Mouse (Mus musculus) neutrophil, adult 5-6 weeks (primary cell): ENCODE measurements around the gene Mettl1. TPM values are rescaled to one million over a fixed set of nuclear protein-coding genes. Genes with fewer than 3 reads are reported as not detected.
"Not testable (repeated sequence)": the region's sequence is repeated elsewhere in the genome, so short reads cannot be mapped to it uniquely, and the experiment has no call there.

ENCODE experiments used
- ATAC-seq: fragments of 151-379, 151-347 bp; 2 replicates; pipeline ENCODE4 v1.8.0; 2017; ENCODE audit warnings: mild to moderate bottlenecking, moderate TSS enrichment; ENCODE audit not compliant: insufficient number of reproducible peaks, poor library complexity, low FRiP score, severe bottlenecking; ENCODE audit errors: extremely low read depth
- total RNA-seq: library from RNA; stranded (forward); fragments of 200-1000 nt; gene quantifications from 2 replicates; pipeline ENCODE4 v1.2.3, GENCODE M21; 2017

The Mettl1 gene
- total RNA-seq, 1 experiment from 2014 or later = 8.3 TPM

DNA sequence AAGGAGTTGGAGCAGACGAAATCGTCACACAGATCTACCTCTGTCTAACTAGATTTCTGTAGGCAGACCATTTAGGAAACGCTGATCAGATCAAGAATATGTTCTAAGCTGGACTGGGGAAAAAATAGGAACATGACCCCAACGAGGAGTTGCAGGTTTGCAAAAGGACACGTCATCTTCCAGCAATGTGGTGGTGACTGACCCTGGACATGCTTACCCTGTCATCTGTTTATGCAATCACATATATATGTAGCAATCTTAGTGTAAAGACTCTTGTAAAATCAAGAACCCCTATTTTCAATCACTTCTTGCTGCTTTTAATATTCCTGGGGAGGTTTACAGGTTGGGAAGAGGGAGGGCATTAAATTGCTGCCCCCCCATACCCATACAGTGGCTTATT is 21.3 kb downstream of the Mettl1 start:
- ATAC-seq = no peak

DNA sequence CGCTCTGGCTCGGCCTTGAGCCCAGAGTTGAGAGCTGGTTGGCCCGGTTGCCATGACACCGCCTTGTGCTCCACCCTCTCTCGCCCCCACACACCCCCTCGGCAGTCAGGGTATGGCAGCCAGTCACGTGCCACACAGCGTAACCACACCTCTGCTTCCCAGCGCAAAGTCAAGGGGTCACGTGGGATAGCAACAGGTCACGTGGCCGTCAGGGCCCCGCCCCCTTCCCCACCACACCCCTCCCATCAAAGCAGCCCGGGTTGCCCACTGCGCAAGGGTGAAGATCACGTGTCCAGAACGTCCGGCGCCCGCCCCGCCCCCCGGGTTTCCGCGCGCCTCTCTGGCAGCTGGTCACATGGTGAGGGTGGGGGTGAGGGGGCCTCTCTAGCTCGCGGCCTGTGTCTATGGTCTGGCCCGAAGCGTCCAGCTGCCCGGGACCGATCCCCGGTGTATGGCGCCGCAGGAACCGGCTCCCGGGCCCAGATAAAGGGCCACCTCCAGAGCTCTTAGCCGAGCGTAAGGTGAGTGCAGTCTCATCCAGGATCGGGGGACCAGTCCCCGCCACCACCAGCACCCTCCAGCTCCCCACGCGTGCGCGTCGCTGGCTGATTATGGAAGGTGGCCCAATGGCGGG is 22.1 kb downstream of the Mettl1 start, which contains the start of gene Cdk4:
TSS of gene Cdk4 (plus strand) at position 296 of the 634 bp plus-strand sequence.
- peak; percentile 79 for ATAC-seq

DNA sequence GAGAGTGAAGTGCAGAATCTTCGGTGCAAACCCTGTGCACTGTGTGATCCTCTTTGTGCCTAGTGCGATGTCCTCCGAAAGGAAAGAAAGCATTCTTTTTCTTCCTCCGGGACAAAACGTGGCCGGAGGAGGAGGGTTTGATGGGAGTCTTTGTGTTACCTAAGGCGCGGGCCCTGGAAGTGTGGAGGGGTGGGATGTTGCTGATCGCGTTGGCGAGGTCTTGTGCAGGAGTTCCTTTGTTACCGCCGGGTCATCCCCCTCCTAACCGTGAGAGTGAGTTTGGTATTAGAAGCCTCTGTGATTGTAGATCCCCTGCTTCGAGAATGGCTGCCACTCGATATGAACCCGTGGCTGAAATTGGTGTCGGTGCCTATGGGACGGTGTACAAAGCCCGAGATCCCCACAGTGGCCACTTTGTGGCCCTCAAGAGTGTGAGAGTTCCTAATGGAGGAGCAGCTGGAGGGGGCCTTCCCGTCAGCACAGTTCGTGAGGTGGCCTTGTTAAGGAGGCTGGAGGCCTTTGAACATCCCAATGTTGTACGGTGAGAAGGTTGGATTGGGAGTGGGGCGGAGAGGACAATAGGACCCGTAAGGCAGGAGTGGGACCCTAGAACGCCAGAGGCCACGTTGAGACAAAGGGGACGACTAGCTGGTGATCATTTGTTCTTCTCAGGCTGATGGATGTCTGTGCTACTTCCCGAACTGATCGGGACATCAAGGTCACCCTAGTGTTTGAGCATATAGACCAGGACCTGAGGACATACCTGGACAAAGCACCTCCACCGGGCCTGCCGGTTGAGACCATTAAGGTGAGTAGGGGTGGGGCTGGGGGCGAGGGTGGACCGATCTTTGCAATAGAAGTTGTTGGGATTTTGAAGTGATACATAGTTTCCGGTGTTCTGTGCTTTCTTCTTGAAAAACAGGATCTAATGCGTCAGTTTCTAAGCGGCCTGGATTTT is 23.0 kb downstream of the Mettl1 start:
- no peak for ATAC-seq

DNA sequence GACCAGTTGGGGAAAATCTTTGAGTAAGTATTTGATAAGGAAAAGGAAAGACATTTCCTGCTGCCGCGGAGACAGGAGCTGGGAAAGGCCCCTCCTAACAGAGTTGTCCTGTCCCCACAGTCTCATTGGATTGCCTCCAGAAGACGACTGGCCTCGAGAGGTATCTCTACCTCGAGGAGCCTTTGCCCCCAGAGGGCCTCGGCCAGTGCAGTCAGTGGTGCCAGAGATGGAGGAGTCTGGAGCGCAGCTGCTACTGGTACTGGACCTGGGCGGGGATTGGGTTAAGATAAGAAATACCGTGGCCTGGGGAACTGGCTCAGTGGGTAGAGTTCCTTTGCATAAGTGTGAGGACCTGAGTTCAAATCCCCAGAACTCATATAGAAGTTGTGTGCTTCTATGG is 24.8 kb downstream of the Mettl1 start:
- no peak for ATAC-seq

DNA sequence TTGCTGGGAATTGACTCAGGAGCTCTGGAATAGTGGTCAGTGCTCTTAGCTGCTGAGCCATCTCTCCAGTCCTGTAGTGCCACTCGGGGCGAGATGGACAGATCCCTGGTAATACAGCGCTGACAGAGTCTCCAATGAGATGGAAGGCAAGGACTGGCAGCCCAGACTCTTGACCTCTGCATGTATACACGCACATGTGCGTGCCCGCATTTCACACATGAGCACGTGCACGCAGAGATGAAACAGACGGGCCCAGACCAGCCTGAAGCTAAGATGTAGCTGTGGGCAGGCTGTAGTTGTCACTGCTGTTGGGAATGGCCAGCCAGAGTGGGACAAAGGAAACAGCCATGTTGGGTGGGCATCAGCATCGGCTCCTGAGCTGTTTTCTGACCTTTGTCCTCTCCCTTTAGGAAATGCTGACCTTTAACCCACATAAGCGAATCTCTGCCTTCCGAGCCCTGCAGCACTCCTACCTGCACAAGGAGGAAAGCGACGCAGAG is 25.4 kb downstream of the Mettl1 start:
- ATAC-seq = no peak

DNA sequence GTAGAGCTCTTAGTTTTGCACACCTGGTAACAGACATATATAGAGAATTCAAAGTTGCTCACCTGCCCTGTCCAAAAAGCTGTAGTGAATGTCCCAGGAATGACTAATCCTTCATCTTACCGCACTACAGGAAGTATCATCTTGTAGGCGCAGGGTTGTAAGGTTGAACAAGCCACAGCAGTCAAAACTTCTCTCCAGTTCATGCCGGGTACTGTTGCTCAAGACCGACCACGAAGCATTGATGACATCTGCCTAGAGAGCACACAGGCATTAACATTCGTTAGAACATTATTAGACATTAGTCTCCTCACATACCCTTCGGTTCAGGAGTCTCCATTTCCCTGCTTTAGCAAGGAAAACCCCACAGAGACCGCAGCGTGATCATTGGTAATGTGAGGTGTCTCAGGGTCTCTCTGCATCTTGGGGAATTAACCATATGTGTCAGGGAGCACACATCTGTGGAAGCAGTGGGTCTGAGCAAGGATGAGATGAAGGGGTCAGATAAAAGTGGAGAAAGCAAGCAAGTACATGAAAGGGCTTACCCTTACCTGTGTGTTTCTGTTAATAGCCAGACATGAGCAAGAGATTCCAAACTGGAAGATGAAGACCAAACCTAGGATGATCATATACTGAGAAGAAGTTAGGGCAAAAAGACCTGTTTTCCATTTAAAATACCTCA is 27.3 kb downstream of the Mettl1 start:
- ATAC-seq = no peak

DNA sequence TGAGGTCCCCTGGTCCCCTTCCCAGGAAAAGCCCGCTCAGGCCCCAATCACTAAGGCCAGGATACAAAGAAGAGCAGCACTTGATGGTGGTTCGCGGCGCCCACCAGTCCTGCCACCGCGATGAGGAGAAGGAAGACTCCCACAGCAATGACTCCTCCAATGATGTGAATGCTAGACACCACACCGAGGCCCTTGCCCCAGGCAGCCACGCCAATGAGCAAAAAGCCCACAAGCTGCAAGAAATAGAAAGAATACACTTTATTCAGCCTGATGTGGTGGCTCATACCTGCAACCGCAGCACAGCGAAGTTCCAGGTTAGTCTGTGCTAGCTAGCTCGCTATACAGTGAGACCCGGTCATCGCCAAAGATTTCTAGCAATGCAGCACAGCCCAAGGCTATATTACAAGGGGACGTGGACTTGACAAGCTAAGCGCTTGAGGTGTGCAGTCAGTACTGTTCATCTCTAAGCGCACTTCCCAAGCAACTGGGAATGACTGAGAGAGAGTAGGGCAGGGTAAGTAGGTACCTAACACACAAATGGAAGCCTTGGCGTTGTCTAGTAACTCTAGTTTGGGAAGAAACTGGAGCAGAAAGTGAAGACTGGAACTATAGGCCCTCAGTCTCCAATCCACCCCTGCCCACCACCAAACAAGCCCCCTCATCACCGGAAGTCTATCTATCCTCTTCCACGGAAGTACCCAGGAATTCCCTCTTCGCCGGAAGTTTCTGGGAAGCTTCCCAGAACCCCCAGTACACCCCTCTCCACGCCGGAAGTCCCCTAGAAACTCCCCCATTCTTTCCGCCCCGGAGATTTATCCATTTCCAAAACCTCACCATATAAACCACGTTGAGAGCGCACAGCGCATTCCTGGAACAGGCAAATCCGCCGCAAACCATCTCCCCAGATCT is 28.3 kb downstream of the Mettl1 start:
- 0 out of 2 replicates have a peak, but pooled peaks have one; percentile 8 for ATAC-seq

DNA sequence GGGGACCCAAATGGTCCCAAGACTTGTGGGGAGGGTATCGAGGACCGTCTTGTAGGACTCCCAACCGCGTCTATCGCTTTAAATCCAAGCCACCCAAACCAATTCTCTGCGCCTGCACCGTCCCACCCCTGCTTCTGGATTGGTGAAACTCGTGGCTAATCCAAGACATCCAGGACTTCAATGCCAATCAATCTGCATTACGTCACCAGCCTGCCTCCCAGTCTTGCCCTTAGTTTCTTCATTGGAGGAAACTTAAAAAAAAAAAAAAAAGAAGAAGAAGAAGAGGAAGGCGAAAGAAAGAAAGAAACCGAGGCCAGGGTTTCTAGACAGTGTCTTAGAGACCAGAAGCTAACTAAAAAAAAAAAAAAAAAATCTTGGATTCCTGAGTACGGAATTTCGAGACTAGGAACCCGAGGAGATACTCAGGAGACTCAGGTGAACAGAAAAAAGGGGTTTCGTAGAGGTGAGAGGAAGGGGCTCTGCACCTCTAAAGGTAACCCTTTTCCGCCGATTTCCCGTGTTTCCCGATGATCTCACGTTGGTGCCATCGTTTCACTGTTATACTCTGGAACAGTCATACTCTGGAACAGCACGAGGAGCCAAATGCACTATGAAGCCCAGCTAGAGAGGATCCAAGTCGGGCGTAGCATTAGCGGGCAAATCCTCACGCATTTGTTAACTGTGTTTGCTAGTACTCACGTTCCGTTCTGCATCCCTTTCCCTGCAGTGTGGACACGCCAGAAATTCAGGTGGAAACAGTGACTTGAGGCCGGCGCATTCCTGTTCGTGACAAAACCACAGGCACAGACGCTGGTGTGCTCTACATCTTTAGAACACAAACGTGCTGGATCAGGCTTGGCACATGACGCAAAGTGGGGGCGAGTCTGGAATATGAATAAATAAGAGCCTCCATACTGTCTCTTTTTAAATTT is 29.2 kb downstream of the Mettl1 start, which contains the start of gene Tspan31:
TSS of gene Tspan31 (minus strand) at position 75 of the 932 bp plus-strand sequence.
- peak; percentile 65 for ATAC-seq

DNA sequence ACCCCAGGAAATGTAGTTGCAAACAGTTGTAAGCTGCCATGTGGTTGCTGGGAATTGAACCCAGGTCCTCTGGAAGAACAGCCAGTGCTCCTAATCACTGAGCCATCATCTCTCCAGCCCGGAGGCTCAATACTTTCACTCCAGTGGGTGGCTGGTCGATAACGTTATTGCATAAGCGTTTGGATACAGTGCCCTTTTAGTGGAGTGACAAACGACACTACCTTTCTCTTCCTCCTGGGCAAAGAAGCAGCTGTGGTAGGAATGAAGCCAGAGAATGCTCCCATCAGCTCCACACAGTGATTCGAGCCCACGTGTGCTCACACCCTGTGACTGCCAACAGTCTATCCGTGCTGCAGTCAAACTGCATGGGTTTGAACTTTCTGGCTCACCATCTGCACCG is 30.0 kb downstream of the Mettl1 start:
- ATAC-seq = no peak

DNA sequence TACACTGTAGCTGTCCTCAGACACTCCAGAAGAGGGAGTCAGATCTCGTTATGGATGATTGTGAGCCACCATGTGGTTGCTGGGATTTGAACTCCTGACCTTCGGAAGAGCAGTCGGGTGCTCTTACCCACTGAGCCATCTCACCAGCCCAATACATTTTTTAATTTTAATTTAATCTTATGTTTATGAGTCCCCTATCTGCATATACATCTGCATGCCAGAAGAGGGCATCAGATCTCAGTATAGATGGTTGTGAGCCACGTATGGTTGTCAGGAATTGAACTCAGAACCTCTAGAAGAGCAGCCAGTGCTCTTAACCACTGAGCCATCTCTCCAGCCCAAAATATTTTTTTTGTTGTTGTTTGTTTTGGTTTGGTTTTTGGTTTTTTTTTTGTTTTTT is 31.1 kb downstream of the Mettl1 start:
- ATAC-seq = not testable (repeated sequence)

DNA sequence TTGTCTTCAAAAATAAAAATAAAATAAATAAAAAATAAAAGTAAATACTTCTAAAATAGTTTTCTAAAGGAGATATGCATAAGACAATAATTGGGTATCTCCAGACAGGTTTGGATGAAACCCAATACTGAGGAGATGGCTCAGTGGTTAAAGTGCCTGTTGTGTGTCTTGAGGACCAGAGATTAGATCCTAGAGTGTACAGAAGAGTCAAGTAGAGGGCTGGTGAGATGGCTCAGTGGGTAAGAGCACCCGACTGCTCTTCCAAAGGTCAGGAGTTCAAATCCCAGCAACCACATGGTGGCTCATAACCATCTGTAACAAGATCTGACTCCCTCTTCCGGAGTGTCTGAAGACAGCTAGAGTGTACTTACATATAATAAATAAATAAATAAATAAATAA is 31.8 kb downstream of the Mettl1 start:
- ATAC-seq = not testable (repeated sequence)

DNA sequence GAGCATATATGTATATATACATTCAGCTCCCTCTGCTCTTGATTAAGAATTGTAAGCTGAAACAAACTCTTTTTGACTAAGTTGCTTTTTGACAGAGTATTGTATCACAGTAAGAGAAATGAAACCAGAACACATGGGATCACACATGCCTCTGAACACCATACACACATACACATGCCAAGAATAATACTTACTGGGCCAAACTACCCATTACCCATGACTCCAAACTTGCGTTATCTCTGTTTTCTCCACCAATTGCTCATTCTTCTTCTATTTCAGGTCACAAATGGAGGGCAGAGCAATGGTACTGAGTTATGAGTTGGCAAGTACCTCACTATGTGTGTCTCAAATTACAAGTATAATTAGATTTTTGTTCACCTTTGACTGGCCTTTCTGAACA is 32.8 kb downstream of the Mettl1 start:
- no peak for ATAC-seq

DNA sequence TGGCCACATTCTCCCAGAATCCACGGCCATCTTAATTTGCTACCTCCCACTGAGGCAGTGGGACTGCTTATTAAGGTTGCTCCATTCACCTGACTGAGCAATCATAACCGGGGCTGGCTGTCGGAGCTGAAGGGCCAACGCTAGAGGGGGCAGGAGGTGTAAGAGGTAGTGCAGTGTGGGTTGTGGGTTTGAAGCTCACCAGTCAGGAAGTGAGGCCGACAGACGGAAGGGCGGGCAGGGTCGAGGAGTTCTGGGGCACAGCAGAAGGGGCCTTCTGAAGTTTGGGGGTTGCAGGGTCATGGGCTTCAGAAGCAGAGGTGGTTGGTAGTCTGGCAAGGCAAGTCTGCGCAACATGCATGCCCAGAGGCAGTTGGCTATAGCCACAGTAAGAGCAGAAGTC is 33.9 kb downstream of the Mettl1 start, which contains the start of gene Agap2:
TSS of gene Agap2 (plus strand) at position 205 of the 400 bp plus-strand sequence.
- peak; percentile 82 for ATAC-seq

DNA sequence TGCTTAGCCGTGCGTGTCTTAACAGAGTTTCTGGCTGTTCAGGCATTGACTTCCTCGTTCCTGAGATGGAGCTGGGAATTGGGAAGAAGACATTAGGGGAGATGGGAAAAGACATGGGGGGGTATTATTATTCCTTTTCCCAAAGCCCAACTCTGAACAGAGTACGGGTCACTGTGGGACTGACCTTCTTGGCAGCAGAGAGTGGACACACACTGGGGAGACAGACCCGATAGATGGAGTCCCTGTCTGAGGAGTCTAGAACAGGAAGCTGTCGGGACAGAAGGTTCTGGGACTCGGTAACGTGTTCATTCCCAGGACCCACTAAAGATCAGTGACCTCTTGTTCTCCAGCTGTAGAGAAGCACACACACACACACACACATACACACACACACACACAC is 34.4 kb downstream of the Mettl1 start:
- ATAC-seq = no peak

DNA sequence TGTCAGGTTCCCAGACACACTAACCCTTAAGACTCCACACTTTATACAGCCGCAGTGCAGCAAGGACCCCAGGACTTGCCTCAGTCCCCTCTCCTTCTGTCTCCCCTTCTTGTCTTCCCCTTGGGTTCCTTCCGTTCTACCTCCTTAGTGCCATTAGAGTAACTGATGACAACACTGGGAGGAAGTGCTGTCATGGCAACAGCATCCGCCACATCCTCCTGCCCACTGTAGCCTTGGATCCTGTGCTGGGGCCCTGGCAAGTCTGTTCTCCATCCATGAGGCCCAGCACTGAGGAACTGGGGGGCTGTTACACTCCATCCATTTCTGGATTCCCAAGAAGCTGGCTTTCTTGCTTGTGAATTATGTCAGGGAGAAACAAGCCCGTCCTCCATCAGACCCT is 34.9 kb downstream of the Mettl1 start:
- ATAC-seq = peak; percentile 78

DNA sequence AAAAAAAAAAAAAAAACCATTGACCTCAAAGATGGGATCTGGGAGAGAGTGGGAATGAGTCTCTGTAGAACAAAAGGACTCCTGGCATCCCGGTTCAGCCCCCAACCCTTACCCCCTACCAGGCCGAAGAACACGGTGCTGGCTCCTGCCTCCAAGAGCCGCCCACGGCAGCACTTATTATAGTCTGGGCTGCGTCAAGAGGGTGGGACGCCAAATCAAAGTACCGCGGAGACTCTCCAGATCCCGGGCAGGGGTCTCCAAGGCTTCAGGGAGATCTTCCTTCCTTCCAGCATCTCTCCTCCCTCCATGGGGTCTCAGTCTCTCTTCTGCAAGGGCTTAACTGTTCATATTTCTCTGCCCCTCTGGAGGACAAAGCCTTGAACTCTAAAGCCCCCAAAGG is 36.3 kb downstream of the Mettl1 start:
- ATAC-seq = no peak

DNA sequence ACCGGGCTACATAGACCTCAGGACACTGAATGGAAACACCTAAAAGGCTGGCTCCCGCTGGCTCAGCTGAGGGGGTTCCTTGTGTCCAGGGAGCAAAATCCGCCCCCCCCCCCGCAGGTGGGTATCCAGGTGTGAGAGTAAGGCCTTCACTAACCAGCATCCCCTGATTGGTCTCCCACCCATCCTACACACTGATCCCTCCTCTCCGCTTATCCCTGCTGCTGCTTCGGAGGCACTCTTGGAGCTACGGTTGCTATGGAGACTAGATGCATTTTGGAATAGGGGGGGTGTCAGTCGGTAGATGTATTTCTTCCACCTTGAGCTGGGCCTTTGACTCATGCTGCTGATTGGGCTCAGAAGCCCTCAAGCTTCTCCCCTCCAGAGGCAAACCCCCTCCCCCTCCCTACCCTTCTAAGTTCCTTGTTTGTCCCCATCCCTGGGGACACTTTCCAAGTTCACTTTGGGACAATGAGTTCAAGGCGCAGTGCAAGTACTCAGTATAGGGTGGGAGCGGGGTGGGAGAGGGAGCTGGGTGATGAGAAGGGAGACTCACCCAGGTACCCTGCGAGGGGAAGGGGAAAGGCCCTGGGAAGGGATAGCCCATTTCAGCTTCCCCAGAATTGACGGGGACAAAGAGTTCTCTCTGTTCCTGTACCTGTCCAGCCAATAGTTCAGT is 36.9 kb downstream of the Mettl1 start:
- ATAC-seq = no peak
